Mouse (Mus musculus): ENCODE data around the gene Zpbp. TPM values are rescaled to one million over a fixed set of nuclear protein-coding genes. Genes with fewer than 3 reads are reported as not detected.
A peak's percentile ranks its signal among the peaks of the same experiment; 100 is the strongest.

Zpbp gene
- polyA plus RNA-seq, 1 experiment from 2014 or later = 0.83 TPM

DNA sequence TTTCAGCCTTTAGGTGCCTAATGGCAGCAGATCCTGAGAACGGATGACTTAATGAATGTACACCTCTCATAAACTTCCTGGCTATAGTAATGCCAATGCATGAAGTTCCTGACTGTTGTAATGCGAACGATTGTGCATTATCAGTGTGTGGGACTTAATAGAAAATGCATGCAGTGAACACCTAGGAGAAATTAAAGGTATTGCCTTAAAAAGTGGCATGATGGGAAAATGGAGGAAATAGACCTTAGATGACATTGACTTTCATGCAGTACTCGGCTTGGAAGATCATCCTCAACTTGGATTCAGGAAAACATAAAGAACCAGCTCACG, 318 bp upstream of the Zpbp start:
- Histone ChIP-seq H3K4me3 (ENCODE audit: low read depth, low read length) (peak overlapping the region; percentile 44), H3K4me2 (ENCODE audit: low read depth, severe bottlenecking) (peak overlapping the region; percentile 52), H3K9me3 (ENCODE audit: control insufficient read depth, low read length) (no peaks in the 10 kb centered on the region), H3K27me3 (ENCODE audit: control insufficient read depth, insufficient read depth, low read length) (no peaks in the 10 kb centered on the region), H3K4me1 (ENCODE audit: control insufficient read depth, insufficient read depth, low read length) (no peaks in the 10 kb centered on the region), H3K36me3 (ENCODE audit: control insufficient read depth, insufficient read depth, low read length) (no peaks in the 10 kb centered on the region), H3K27ac (replicated peaks; ENCODE audit: low read depth, low read length) (no peak overlapping the region), H3K9ac (ENCODE audit: low read length) (peak overlapping the region; percentile 61; the same call in 1 of the 2 replicates)
- DNase-seq (ENCODE audit: low spot score) (no peak), ATAC-seq (ENCODE audit: insufficient number of reproducible peaks, low FRiP score, low TSS enrichment, low read depth) (no peak; the same call in 1 of the 2 replicates)
- 87% methylated on average over 5 of the region's 5 CpGs for WGBS

- no peaks in the 10 kb centered on the region for H3K4me1 ChIP-seq (ENCODE audit: control insufficient read depth, insufficient read depth, low read length)
- H3K9me3 ChIP-seq (ENCODE audit: control insufficient read depth, low read length) = no peaks in the 10 kb centered on the region
- no peak overlapping the region for H3K4me2 ChIP-seq (ENCODE audit: low read depth, severe bottlenecking)
- H3K9ac ChIP-seq (ENCODE audit: low read length) = no peak overlapping the region
- DNase-seq (ENCODE audit: low spot score) = no peak
- no peak overlapping the region for H3K27ac ChIP-seq (replicated peaks; ENCODE audit: low read depth, low read length)
- H3K27me3 ChIP-seq (ENCODE audit: control insufficient read depth, insufficient read depth, low read length) = no peaks in the 10 kb centered on the region
- no peaks in the 10 kb centered on the region for H3K36me3 ChIP-seq (ENCODE audit: control insufficient read depth, insufficient read depth, low read length)
- ATAC-seq (ENCODE audit: insufficient number of reproducible peaks, low FRiP score, low TSS enrichment, low read depth) = peak; percentile 57; the same call in 1 of the 2 replicates
- H3K4me3 ChIP-seq (ENCODE audit: low read depth, low read length) = no peak overlapping the region
- WGBS = 38% methylated on average over 2 of the region's 2 CpGs
Observed at GRCm38 (mm10) chr11:11455037-11455436, 7.2 kb downstream of the Zpbp start.

GRCm38 (mm10) chr11:11417356-11417755, 44.9 kb downstream of the Zpbp start:
- WGBS = 79% methylated on average over 2 of the region's 2 CpGs
- DNase-seq (ENCODE audit: low spot score) (no peak), ATAC-seq (ENCODE audit: insufficient number of reproducible peaks, low FRiP score, low TSS enrichment, low read depth) (no peak)
- no peak overlapping the region for H3K27ac ChIP-seq (replicated peaks; ENCODE audit: low read depth, low read length)
- no peaks in the 10 kb centered on the region for H3K4me1 ChIP-seq (ENCODE audit: control insufficient read depth, insufficient read depth, low read length)
- H3K4me3 ChIP-seq (ENCODE audit: low read depth, low read length) = no peak overlapping the region
- H3K4me2 ChIP-seq (ENCODE audit: low read depth, severe bottlenecking) = no peak overlapping the region
- H3K9me3 ChIP-seq (ENCODE audit: control insufficient read depth, low read length) = no peaks in the 10 kb centered on the region
- H3K27me3 ChIP-seq (ENCODE audit: control insufficient read depth, insufficient read depth, low read length) = no peaks in the 10 kb centered on the region
- no peaks in the 10 kb centered on the region for H3K36me3 ChIP-seq (ENCODE audit: control insufficient read depth, insufficient read depth, low read length)
- no peak overlapping the region for H3K9ac ChIP-seq (ENCODE audit: low read length)

- ATAC-seq (ENCODE audit: insufficient number of reproducible peaks, low FRiP score, low TSS enrichment, low read depth) (no peak), DNase-seq (ENCODE audit: low spot score) (no peak)
- WGBS = 89% methylated on average over 5 of the region's 5 CpGs
- H3K4me3 ChIP-seq (ENCODE audit: low read depth, low read length) = no peak overlapping the region
- no peaks in the 10 kb centered on the region for H3K36me3 ChIP-seq (ENCODE audit: control insufficient read depth, insufficient read depth, low read length)
- H3K4me1 ChIP-seq (ENCODE audit: control insufficient read depth, insufficient read depth, low read length) = no peaks in the 10 kb centered on the region
- H3K27ac ChIP-seq (replicated peaks; ENCODE audit: low read depth, low read length) = no peak overlapping the region
- no peak overlapping the region for H3K9ac ChIP-seq (ENCODE audit: low read length)
- H3K27me3 ChIP-seq (ENCODE audit: control insufficient read depth, insufficient read depth, low read length) = no peaks in the 10 kb centered on the region
- no peaks in the 10 kb centered on the region for H3K9me3 ChIP-seq (ENCODE audit: control insufficient read depth, low read length)
- no peak overlapping the region for H3K4me2 ChIP-seq (ENCODE audit: low read depth, severe bottlenecking)
Observed at GRCm38 (mm10) chr11:11414188-11414587, 48.0 kb downstream of the Zpbp start.

DNA sequence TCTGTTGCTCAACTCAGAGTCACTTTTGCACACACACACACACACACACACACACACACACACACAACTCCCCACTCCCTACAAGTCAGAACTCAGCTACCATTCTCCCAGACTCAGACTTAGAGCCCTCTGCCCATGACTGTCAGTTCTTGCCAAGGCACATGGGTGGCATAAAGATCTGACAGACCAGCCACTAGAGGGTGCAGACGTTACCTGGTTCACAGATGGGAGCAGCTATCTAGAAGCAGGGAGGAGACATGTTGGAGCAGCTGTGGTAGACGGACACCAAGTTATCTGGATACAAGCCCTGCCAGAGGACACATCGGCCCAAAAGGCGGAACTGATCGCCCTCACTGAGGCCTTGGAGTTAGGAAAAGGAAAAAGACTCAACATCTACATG, 67.5 kb downstream of the Zpbp start:
- Histone ChIP-seq H3K4me1 (ENCODE audit: control insufficient read depth, insufficient read depth, low read length) (no peaks in the 10 kb centered on the region), H3K4me2 (ENCODE audit: low read depth, severe bottlenecking) (no peak overlapping the region), H3K27me3 (ENCODE audit: control insufficient read depth, insufficient read depth, low read length) (no peaks in the 10 kb centered on the region), H3K27ac (replicated peaks; ENCODE audit: low read depth, low read length) (no peak overlapping the region), H3K9me3 (ENCODE audit: control insufficient read depth, low read length) (no peaks in the 10 kb centered on the region), H3K4me3 (ENCODE audit: low read depth, low read length) (no peak overlapping the region), H3K36me3 (ENCODE audit: control insufficient read depth, insufficient read depth, low read length) (no peaks in the 10 kb centered on the region), H3K9ac (ENCODE audit: low read length) (no peak overlapping the region)
- DNase-seq (ENCODE audit: low spot score) = no peak
- WGBS = 90% methylated on average over 5 of the region's 5 CpGs
- ATAC-seq (ENCODE audit: insufficient number of reproducible peaks, low FRiP score, low TSS enrichment, low read depth) = no peak

- WGBS = 91% methylated on average over 10 of the region's 10 CpGs
- no peaks in the 10 kb centered on the region for H3K36me3 ChIP-seq (ENCODE audit: control insufficient read depth, insufficient read depth, low read length)
- no peak overlapping the region for H3K4me3 ChIP-seq (ENCODE audit: low read depth, low read length)
- H3K9ac ChIP-seq (ENCODE audit: low read length) = no peak overlapping the region
- no peak overlapping the region for H3K4me2 ChIP-seq (ENCODE audit: low read depth, severe bottlenecking)
- H3K27ac ChIP-seq (replicated peaks; ENCODE audit: low read depth, low read length) = no peak overlapping the region
- DNase-seq (ENCODE audit: low spot score) (no peak), ATAC-seq (ENCODE audit: insufficient number of reproducible peaks, low FRiP score, low TSS enrichment, low read depth) (peak; percentile 57; the same call in 1 of the 2 replicates)
- H3K27me3 ChIP-seq (ENCODE audit: control insufficient read depth, insufficient read depth, low read length) = no peaks in the 10 kb centered on the region
- H3K4me1 ChIP-seq (ENCODE audit: control insufficient read depth, insufficient read depth, low read length) = no peaks in the 10 kb centered on the region
- H3K9me3 ChIP-seq (ENCODE audit: control insufficient read depth, low read length) = no peaks in the 10 kb centered on the region
Observed at GRCm38 (mm10) chr11:11393164-11393563, 69.0 kb downstream of the Zpbp start.

DNA sequence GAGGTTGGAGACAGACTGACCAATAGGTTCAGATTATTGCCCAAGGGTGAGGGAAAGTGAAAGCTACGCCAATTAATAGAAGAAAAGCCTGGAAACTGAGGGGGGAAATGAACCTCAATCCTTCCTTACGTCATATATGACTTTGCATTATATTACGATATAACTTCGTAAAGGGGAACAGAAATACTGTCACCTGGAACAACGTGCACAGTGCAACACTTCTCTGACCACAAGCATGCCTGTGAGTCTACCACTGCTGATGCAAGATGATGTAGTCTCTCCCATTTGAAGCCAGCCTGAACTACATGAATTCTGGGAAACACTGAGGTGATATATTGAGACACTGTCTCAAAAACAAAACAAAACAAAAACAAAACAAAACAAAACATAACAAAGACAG, 90.9 kb downstream of the Zpbp start:
- no peak overlapping the region for H3K27ac ChIP-seq (replicated peaks; ENCODE audit: low read depth, low read length)
- H3K27me3 ChIP-seq (ENCODE audit: control insufficient read depth, insufficient read depth, low read length) = no peaks in the 10 kb centered on the region

GRCm38 (mm10) chr11:11283512-11283911, 178.7 kb downstream of the Zpbp start:
- 80% methylated on average over 3 of the region's 3 CpGs for WGBS
- Histone ChIP-seq H3K4me3 (ENCODE audit: low read depth, low read length) (no peak overlapping the region), H3K27me3 (ENCODE audit: control insufficient read depth, insufficient read depth, low read length) (no peaks in the 10 kb centered on the region), H3K9me3 (ENCODE audit: control insufficient read depth, low read length) (no peaks in the 10 kb centered on the region), H3K36me3 (ENCODE audit: control insufficient read depth, insufficient read depth, low read length) (no peaks in the 10 kb centered on the region), H3K27ac (replicated peaks; ENCODE audit: low read depth, low read length) (no peak overlapping the region), H3K4me2 (ENCODE audit: low read depth, severe bottlenecking) (no peak overlapping the region), H3K4me1 (ENCODE audit: control insufficient read depth, insufficient read depth, low read length) (no peaks in the 10 kb centered on the region), H3K9ac (ENCODE audit: low read length) (no peak overlapping the region)
- DNase-seq (ENCODE audit: low spot score) (no peak), ATAC-seq (ENCODE audit: insufficient number of reproducible peaks, low FRiP score, low TSS enrichment, low read depth) (no peak)

More for the DNA sequence above, 90.9 kb downstream of the Zpbp start:
- Histone ChIP-seq H3K36me3 (ENCODE audit: control insufficient read depth, insufficient read depth, low read length) (no peaks in the 10 kb centered on the region), H3K9me3 (ENCODE audit: control insufficient read depth, low read length) (no peaks in the 10 kb centered on the region), H3K9ac (ENCODE audit: low read length) (no peak overlapping the region), H3K4me3 (ENCODE audit: low read depth, low read length) (no peak overlapping the region), H3K4me1 (ENCODE audit: control insufficient read depth, insufficient read depth, low read length) (no peaks in the 10 kb centered on the region), H3K4me2 (ENCODE audit: low read depth, severe bottlenecking) (no peak overlapping the region)
- ATAC-seq (ENCODE audit: insufficient number of reproducible peaks, low FRiP score, low TSS enrichment, low read depth) (no peak), DNase-seq (ENCODE audit: low spot score) (no peak)
- WGBS = 81% methylated on average over 5 of the region's 5 CpGs

- H3K4me1 ChIP-seq (ENCODE audit: control insufficient read depth, insufficient read depth, low read length) = no peaks in the 10 kb centered on the region
- H3K4me2 ChIP-seq (ENCODE audit: low read depth, severe bottlenecking) = no peak overlapping the region
- DNase-seq (ENCODE audit: low spot score) (no peak), ATAC-seq (ENCODE audit: insufficient number of reproducible peaks, low FRiP score, low TSS enrichment, low read depth) (no peak)
- no peak overlapping the region for H3K27ac ChIP-seq (replicated peaks; ENCODE audit: low read depth, low read length)
- no peaks in the 10 kb centered on the region for H3K27me3 ChIP-seq (ENCODE audit: control insufficient read depth, insufficient read depth, low read length)
- H3K4me3 ChIP-seq (ENCODE audit: low read depth, low read length) = no peak overlapping the region
- no peaks in the 10 kb centered on the region for H3K36me3 ChIP-seq (ENCODE audit: control insufficient read depth, insufficient read depth, low read length)
- no peak overlapping the region for H3K9ac ChIP-seq (ENCODE audit: low read length)
- H3K9me3 ChIP-seq (ENCODE audit: control insufficient read depth, low read length) = no peaks in the 10 kb centered on the region
Observed at GRCm38 (mm10) chr11:11280128-11280527, 182.1 kb downstream of the Zpbp start.

All from limb, embryonic 11.5 days (tissue).